Mouse (Mus musculus) telencephalon, adult 2 months (tissue): ENCODE measurements around the gene Slc2a2.
"Not testable (repeated sequence)": the region's sequence is repeated elsewhere in the genome, so short reads cannot be mapped to it uniquely, and the experiment has no call there.

ENCODE experiments used
- DNase-seq: peaks from one replicate; pipeline ENCODE4 v3.0.0-alpha.2; 2011; ENCODE audit warnings: low read depth, low spot score

Slc2a2 gene

DNA sequence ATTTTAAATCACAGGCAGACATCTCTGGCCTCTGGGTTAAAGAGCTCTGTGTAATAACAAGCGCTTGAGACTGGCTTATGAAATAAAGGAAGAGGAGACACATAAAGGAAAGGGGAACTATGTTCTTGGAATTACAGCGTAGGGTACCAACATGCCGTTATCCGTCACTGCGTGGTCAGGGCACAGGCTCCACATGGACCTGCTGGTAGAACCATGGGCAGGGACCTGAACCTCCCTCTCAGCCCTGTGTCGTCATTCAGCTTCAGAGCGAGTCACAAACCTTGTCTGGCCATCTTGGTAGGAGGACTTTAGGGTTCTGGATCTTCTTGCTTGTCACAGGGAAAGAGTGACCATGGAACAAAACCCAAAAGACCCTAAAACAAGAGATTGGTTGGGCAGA, 28.7 kb downstream of the Slc2a2 start:
- DNase-seq = no peak

GRCm38 (mm10) chr3:28734712-28735111, 37.0 kb downstream of the Slc2a2 start:
- no peak for DNase-seq

DNA sequence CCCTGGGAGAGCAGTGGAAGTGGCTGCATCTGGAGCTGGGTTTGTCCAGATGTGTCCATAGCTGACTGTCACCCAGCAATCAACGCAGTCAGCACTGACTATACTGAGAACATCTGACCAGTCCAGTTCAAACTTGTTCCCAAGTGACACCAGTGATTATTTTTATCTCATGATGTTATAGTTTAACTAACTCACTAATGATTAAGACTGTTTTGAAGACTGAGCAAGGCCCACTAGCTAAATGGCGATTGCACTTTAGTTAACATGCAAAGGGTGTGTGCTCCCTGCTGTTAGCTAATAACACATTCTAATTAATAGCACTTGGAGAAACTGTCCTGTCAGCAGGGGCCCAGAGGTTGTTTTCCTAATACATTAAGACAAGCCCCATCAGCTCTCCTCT, 39.3 kb downstream of the Slc2a2 start:
- no peak for DNase-seq

- DNase-seq = no peak
These were observed 42.6 kb downstream of the Slc2a2 start for GRCm38 (mm10) chr3:28740353-28740752.

DNA sequence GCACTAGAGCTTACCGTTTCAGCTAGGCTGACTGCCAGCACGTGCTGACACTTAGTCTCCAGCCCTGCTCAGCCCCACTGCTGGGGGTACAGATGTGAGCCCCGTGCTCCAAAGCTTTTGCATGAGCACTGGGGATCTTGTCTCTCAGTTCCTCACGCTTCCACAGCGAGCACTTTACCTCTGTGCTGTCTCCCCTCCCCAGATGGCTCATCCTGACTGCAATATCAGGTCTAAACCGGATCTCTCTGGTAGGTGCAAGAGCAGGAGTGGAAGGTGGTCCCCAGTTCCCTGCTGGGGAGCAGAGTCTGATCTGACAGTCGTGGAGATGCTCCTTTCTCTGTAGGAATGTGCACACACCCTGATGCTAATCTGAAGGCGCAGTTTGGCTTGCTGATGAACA, 45.5 kb downstream of the Slc2a2 start:
- no peak for DNase-seq

GRCm38 (mm10) chr3:28745835-28746483, 48.3 kb downstream of the Slc2a2 start:
- DNase-seq = peak; percentile 89

GRCm38 (mm10) chr3:28748151-28748550, 50.4 kb downstream of the Slc2a2 start:
- DNase-seq = no peak

GRCm38 (mm10) chr3:28748956-28749355, 51.3 kb downstream of the Slc2a2 start:
- DNase-seq = no peak

GRCm38 (mm10) chr3:28755477-28755876, 57.8 kb downstream of the Slc2a2 start:
- no peak for DNase-seq

DNA sequence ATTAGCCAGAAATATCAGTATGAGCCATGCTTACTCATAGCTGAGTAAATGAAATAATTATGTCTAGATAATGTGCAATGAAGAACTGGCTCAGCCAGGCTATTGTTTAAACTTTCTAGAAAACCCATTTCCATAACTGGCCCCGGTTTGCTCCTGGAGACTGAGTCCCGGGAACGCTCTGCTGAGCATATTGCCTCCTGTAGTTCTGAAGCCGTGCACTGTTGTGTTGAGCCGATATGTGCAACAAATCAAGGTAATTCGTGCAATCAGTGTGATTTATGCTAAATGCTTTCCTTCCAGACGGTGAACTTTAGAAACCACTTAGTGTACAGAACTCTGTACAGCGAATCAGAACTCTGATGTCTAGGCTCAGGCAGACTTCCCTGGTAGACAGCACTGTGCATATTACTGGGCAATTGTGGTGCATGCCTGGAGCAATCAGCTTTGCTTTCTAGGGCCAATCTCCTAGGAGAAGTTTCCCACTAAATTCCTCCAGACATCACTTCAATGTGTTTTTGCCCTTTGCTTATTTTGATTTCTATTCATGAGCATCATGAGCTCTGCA, 63.6 kb downstream of the Slc2a2 start:
- no peak for DNase-seq

GRCm38 (mm10) chr3:28766935-28767334, 69.2 kb downstream of the Slc2a2 start:
- DNase-seq = no peak

DNA sequence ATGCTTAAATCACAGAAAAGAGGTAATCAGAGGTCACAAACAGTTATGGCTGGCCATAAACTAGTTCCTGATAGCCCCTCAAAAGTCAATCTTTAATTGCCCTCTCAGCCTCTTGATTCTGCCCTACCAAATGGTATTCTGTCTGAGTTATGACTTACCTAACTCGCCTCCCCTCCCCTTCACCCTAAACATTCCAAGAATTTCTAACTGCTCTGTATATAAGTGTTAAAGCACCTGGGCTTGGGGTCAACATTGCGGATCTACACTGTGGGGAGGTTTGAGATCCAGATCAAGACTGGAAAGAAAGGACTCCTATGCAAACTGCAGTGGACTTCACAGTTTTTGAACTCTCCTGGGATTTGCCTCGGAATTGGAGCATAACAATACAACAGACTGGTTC, 70.5 kb downstream of the Slc2a2 start:
- no peak for DNase-seq

GRCm38 (mm10) chr3:28772919-28773318, 75.2 kb downstream of the Slc2a2 start:
- not testable (repeated sequence) for DNase-seq

GRCm38 (mm10) chr3:28775361-28775760, 77.7 kb downstream of the Slc2a2 start:
- no peak for DNase-seq

GRCm38 (mm10) chr3:28775958-28776357, 78.3 kb downstream of the Slc2a2 start:
- no peak for DNase-seq

DNA sequence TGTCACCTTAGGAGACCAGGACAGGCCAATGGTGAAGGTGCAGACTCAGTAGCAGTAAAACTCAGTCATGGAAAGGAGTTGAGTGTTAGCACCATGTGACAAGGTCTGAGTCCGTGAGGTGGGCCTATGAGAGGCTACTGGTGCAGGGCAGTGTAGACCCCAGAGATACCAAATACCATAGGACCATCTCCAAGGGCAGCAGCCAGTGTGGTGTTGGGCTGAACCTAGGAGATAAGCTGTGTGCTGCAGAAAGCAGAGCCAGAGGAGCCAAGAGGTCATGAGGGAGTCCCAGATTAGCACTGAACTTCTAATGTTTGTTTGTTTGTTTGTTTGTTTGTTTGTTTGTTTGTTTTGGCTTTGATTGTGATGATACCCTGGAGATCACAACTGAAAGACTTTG, 78.8 kb downstream of the Slc2a2 start:
- no peak for DNase-seq

DNA sequence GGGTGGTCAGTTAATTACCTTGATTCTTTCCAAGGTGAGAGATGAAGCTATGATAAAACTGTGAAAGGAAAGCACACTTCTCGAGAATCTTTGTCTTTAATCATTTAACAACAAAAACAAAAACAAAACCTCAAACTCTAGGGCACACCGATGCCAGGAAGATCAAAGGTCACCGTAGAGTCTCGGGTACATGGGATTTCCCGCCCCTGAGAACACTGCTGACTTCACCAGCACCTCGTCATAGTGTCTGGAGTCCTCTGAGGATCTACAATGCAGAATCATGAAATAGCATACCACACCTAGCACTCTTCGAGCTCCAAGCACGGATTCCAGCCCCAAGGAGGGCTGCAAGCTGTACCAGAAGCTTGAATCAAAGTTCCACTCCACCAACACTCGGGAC, 82.8 kb downstream of the Slc2a2 start:
- no peak for DNase-seq
